Mouse (Mus musculus): ENCODE measurements around the gene Mrpl20.
A peak's percentile ranks its signal among the peaks of the same experiment; 100 is the strongest.
"Not testable (repeated sequence)": the region's sequence is repeated elsewhere in the genome, so short reads cannot be mapped to it uniquely, and the experiment has no call there.

Gene Mrpl20

GRCm38 (mm10) chr4:155783486-155784080, 19.1 kb upstream of the Mrpl20 start:
- no peak for DNase-seq (ENCODE audit: low spot score)

GRCm38 (mm10) chr4:155784081-155784701, 18.5 kb upstream of the Mrpl20 start:
- no peak for DNase-seq (ENCODE audit: low spot score)

GRCm38 (mm10) chr4:155785246-155785645, 17.4 kb upstream of the Mrpl20 start:
- no peak for DNase-seq (ENCODE audit: low spot score)

GRCm38 (mm10) chr4:155785819-155786218, 16.9 kb upstream of the Mrpl20 start, which contains the start of gene Tmem88b:
TSS of gene Tmem88b (minus strand) at chr4:155785874.
- no peak for DNase-seq (ENCODE audit: low spot score)

- no peak for DNase-seq (ENCODE audit: low spot score)
These were observed 14.4 kb upstream of the Mrpl20 start for GRCm38 (mm10) chr4:155788300-155788699.

GRCm38 (mm10) chr4:155788833-155789232, 13.8 kb upstream of the Mrpl20 start:
- not testable (repeated sequence) for DNase-seq (ENCODE audit: low spot score)

- no peak for DNase-seq (ENCODE audit: low spot score)
These were observed 12.6 kb upstream of the Mrpl20 start, which contains the start of gene Ankrd65 for GRCm38 (mm10) chr4:155790021-155790489. TSS of gene Ankrd65 (plus strand) at chr4:155790439.

GRCm38 (mm10) chr4:155790650-155791161, 12.0 kb upstream of the Mrpl20 start:
- DNase-seq (ENCODE audit: low spot score): no peak

GRCm38 (mm10) chr4:155791240-155791933, 11.3 kb upstream of the Mrpl20 start:
- DNase-seq (ENCODE audit: low spot score): no peak

GRCm38 (mm10) chr4:155793730-155794129, 8.9 kb upstream of the Mrpl20 start:
- no peak for DNase-seq (ENCODE audit: low spot score)

- no peak for DNase-seq (ENCODE audit: low spot score)
These were observed 603 bp upstream of the Mrpl20 start for GRCm38 (mm10) chr4:155802075-155802474.

- peak; percentile 85 for DNase-seq (ENCODE audit: low spot score)
These were observed 813 bp downstream of the Mrpl20 start for GRCm38 (mm10) chr4:155803340-155804041.

- no peak for DNase-seq (ENCODE audit: low spot score)
These were observed 5.2 kb downstream of the Mrpl20 start for GRCm38 (mm10) chr4:155807841-155808240.

GRCm38 (mm10) chr4:155811929-155812664, 9.4 kb downstream of the Mrpl20 start, which contains the start of gene Ccnl2:
TSS of gene Ccnl2 (plus strand) at chr4:155812489.
- DNase-seq (ENCODE audit: low spot score): peak; percentile 52

GRCm38 (mm10) chr4:155812665-155813181, 10.0 kb downstream of the Mrpl20 start:
- DNase-seq (ENCODE audit: low spot score): no peak

GRCm38 (mm10) chr4:155817533-155817932, 14.9 kb downstream of the Mrpl20 start:
- DNase-seq (ENCODE audit: low spot score): no peak

- no peak for DNase-seq (ENCODE audit: low spot score)
These were observed 18.3 kb downstream of the Mrpl20 start for GRCm38 (mm10) chr4:155821025-155821424.

GRCm38 (mm10) chr4:155823443-155823842, 20.8 kb downstream of the Mrpl20 start:
- DNase-seq (ENCODE audit: low spot score): no peak

- no peak for DNase-seq (ENCODE audit: low spot score)
These were observed 27.2 kb downstream of the Mrpl20 start for GRCm38 (mm10) chr4:155829866-155830265.

GRCm38 (mm10) chr4:155830596-155830995, 27.9 kb downstream of the Mrpl20 start:
- no peak for DNase-seq (ENCODE audit: low spot score)

GRCm38 (mm10) chr4:155831205-155831766, 28.6 kb downstream of the Mrpl20 start, which contains the start of gene Aurkaip1:
TSS of gene Aurkaip1 (plus strand) at chr4:155831272.
- DNase-seq (ENCODE audit: low spot score): peak; percentile 82

Measured in layer of hippocampus, adult 9-10 months (tissue).